Mouse (Mus musculus) limb, embryonic 12.5 days (tissue): Measurements from ENCODE around the gene Lce1j. TPM values are rescaled to one million over a fixed set of nuclear protein-coding genes. Genes with fewer than 3 reads are reported as not detected.

ENCODE experiments used
- polyA plus RNA-seq: library from polyadenylated mRNA; unstranded; fragments of >200 nt; fragmentation: Nextera tagmentation; extraction: Ambion mirVana; gene quantifications from 2 replicates; pipeline ENCODE4 v1.2.1, GENCODE M21; 2016

Gene Lce1j
- polyA plus RNA-seq, 1 experiment from 2014 or later, result not detected

Other genes with a start within 250 kb of the Lce1j start
- 0.18 TPM in 1 of 2 replicates, not detected in the other for gene Ivl, start 216.8 kb downstream of the Lce1j start, polyA plus RNA-seq
- gene Smcp, start 201.5 kb downstream of the Lce1j start, polyA plus RNA-seq, result not detected in 2 replicates
- gene 2210017I01Rik, start 183.0 kb downstream of the Lce1j start, polyA plus RNA-seq, result not detected in 2 replicates
- not detected in 2 replicates for gene Lce6a, start 168.9 kb downstream of the Lce1j start, polyA plus RNA-seq
- not detected in 2 replicates for gene Lce1a1, start 142.2 kb downstream of the Lce1j start, polyA plus RNA-seq
- not detected in 2 replicates for gene Lce1b, start 133.6 kb downstream of the Lce1j start, polyA plus RNA-seq
- gene Lce1a2, start 120.2 kb downstream of the Lce1j start, polyA plus RNA-seq, result not detected in 2 replicates
- gene Lce1c, start 111.3 kb downstream of the Lce1j start, polyA plus RNA-seq, result not detected in 2 replicates
- gene Lce1d, start 103.3 kb downstream of the Lce1j start, polyA plus RNA-seq, result not detected in 2 replicates
- not detected in 2 replicates for gene Lce1e, start 81.4 kb downstream of the Lce1j start, polyA plus RNA-seq
- not detected in 2 replicates for gene Lce1f, start 70.2 kb downstream of the Lce1j start, polyA plus RNA-seq
- not detected in 2 replicates for gene Gm38119, start 51.4 kb downstream of the Lce1j start, polyA plus RNA-seq
- gene Lce1g, start 38.2 kb downstream of the Lce1j start, polyA plus RNA-seq, result not detected in 2 replicates
- gene Lce1h, start 25.4 kb downstream of the Lce1j start, polyA plus RNA-seq, result not detected in 2 replicates
- not detected in 2 replicates for gene Lce1i, start 11.6 kb downstream of the Lce1j start, polyA plus RNA-seq
- gene Lce1k, start 17.4 kb upstream of the Lce1j start, polyA plus RNA-seq, result not detected in 2 replicates
- gene Kprp, start 36.7 kb upstream of the Lce1j start, polyA plus RNA-seq, result not detected in 2 replicates
- gene Lce1l, start 60.8 kb upstream of the Lce1j start, polyA plus RNA-seq, result not detected in 2 replicates
- not detected in 2 replicates for gene 2310050C09Rik, start 79.7 kb upstream of the Lce1j start, polyA plus RNA-seq
- gene Lce3a, start 135.7 kb upstream of the Lce1j start, polyA plus RNA-seq, result not detected in 2 replicates
- gene Lce3b, start 142.5 kb upstream of the Lce1j start, polyA plus RNA-seq, result not detected in 2 replicates
- gene Lce3c, start 154.0 kb upstream of the Lce1j start, polyA plus RNA-seq, result not detected in 2 replicates
- gene Lce3d, start 166.9 kb upstream of the Lce1j start, polyA plus RNA-seq, result not detected in 2 replicates
- gene Lce3e, start 176.5 kb upstream of the Lce1j start, polyA plus RNA-seq, result not detected in 2 replicates
- gene Lce3f, start 201.7 kb upstream of the Lce1j start, polyA plus RNA-seq, result not detected in 2 replicates
- not detected in 2 replicates for gene Crct1, start 225.2 kb upstream of the Lce1j start, polyA plus RNA-seq
- not detected in 2 replicates for gene Lce1m, start 228.5 kb upstream of the Lce1j start, polyA plus RNA-seq